Mouse (Mus musculus) neural tube, embryonic 10.5 days (tissue): ENCODE measurements around the gene Adam15.
A peak's percentile ranks its signal among the peaks of the same experiment; 100 is the strongest.

Source experiments
- DNase-seq: peaks from one replicate; pipeline ENCODE4 v3.0.0-alpha.2; 2017; ENCODE audit warnings: low spot score; ENCODE audit errors: extremely low spot score

The Adam15 gene

GRCm38 (mm10) chr3:89355512-89355902 is 5.7 kb upstream of the Adam15 start:
- DNase-seq: no peak

GRCm38 (mm10) chr3:89354816-89355511 is 5.2 kb upstream of the Adam15 start:
- DNase-seq: peak; percentile 87

DNA sequence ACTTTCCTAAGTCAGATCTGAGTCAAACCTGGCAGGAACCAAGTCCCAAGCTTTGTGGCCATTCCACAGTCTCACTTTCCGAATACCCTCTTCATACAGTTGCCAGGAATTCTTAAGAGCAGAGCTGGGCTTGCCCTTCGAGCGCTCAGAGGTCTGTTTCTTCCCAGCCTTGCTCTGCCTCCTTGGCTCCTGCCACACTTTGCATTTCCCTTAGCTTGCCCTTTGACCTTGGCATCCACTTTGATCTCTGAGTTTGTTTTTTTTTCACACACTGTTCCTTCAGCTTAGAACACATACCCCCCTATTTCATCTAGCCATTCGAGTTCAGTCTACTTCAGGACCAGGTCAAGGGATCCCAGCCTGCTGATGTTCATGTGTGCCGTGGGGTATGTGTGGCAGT is 1.5 kb upstream of the Adam15 start:
- no peak for DNase-seq

DNA sequence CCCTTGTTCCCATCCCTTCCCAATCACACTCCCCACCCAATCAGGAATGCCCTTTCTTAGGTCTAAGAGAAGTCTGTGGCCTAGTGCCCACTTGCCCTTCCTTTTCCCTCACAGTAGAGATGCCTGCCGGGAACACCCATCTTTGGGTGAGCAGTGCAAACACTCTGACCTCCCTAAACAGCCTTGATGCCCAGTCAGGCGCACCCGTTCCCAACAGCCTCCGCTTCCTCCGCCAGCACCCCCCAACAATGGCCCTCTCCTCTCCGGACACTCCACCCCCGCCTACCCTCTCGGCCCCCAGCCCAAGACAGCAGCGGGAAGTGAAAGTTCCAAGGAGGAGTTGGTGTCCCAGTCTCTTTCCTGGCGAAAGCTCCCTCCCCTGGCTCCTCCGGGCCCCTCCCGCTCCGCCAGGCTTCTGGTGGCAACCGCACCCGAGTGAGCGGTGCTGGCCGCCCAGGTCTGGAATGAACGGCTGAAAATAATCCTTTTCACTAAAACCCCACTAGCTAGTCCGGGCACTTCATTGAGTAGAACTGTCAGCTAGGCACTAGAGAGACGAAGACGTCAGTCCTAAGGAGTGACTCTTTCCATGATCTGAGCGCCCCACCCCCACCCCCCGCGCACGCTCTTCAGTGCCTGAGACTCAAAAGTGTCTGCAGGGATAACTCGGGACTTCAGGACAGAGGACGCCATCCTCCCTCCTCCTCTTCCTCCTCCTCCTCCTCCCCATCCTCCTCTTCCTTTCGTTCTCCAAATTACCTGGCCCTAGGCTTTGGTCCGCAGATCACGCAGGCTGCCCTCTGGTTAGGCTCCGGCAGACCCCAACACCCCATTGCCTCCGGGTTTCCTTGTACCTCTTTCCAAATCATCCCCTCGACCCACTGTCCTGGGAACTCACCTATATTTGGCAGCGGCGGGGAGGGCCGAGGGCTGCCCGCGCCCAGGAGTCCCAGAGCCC is 606 bp downstream of the Adam15 start:
- peak; percentile 42 for DNase-seq

GRCm38 (mm10) chr3:89347916-89348315 is 1.9 kb downstream of the Adam15 start:
- no peak for DNase-seq

DNA sequence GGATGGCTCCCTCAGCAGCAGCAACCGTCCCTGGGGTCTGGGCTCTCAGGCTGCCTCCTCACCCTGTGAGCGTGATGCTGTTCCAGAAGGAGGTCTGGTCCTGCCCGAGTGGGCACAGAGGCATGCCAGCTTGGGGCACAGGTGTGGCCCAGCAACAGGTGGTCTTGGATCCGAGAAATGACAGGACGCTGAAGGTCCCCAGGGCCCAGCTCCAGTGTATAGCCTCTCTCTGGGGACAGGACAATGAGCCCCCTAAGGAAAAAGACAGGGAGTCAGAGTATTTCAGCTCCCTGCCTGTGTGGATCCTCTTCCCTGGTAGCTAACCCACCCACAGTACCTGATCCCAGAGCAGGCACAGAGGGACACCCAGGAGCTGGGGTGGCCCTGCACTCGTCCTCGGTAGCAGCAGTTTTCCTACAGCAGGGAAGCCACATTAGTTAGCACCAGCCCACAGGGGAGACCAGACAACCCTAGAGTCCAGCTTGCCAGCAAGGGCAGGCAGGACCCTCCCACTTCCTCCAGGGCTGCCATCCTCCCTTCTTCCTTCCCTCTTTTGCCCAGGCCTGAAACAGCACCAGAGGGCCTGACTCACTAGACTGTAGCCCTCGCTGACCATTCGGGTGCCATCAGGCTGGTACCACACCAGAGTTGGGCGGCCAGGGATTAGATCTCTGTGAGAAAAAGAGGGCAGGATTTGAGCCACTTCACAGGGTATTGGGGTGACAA is 2.8 kb downstream of the Adam15 start:
- no peak for DNase-seq

- DNase-seq: no peak
Measured at GRCm38 (mm10) chr3:89343279-89343678, 6.5 kb downstream of the Adam15 start.

DNA sequence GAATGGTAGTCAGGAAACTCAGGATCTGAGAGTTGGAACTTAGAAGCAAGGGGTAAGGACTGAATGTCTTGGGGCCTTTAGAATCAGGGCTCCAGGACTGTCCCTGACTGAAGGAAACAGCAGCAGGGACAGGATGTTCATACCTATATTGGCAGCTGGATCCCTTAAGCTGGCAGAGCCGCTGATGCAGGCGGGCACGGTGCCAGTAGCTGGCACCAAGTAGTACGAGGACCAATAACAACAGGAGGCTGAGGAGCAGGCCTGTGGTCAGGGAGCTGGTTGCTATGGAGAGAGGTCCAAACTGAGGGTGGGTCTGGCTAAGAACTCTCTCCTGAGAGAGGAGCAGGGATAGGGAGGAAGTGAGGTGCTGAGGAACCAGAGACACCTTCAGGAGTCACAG is 8.0 kb downstream of the Adam15 start:
- no peak for DNase-seq

- DNase-seq: peak; percentile 90
Measured at GRCm38 (mm10) chr3:89340465-89340864, 9.3 kb downstream of the Adam15 start.

DNA sequence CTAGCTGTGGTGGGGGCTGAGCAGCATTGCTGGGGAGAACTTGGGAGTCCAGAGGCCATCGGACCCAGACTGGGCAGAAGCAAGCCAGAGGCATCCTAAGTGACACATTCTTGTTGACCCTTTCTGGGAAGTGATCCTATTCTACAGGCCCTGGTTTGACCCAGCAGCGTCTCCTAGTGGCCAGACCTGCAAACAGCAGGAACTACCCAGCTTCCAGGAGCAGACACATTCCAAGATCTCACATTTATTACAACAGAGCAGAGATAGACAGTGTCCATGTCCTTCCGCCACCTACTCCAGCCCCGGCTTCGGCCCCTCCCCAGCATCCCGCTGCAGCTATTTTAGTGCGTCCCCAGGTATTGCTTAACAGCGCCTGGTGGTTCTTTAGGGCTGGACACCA is 10.4 kb downstream of the Adam15 start:
- peak; percentile 87 for DNase-seq

- peak; percentile 84 for DNase-seq
Measured at GRCm38 (mm10) chr3:89337721-89338578, 11.8 kb downstream of the Adam15 start, which contains the start of gene Efna4. Efna4 (minus strand) TSS chr3:89338028.

GRCm38 (mm10) chr3:89337062-89337720 is 12.6 kb downstream of the Adam15 start:
- no peak for DNase-seq

GRCm38 (mm10) chr3:89336529-89336928 is 13.3 kb downstream of the Adam15 start:
- DNase-seq: no peak

DNA sequence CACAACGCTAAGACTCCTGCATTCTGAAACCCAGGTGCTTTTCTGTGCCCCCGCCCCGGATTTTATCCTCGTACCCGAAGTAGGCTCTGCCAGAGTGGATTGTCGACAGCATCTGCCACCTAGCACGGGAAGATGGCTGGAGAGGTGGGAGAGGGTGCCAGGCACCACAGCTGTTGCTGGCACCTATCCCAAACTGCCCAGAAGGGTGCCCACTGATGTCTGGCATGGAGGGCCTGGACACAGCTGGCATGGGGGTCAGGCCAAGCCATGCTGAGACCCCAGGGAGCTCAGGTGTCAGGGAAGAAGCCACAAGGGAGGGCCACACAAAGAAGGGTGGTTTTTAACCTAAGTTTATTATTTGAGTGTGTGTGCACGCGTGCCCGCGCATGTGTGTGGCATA is 16.7 kb downstream of the Adam15 start:
- no peak for DNase-seq

DNA sequence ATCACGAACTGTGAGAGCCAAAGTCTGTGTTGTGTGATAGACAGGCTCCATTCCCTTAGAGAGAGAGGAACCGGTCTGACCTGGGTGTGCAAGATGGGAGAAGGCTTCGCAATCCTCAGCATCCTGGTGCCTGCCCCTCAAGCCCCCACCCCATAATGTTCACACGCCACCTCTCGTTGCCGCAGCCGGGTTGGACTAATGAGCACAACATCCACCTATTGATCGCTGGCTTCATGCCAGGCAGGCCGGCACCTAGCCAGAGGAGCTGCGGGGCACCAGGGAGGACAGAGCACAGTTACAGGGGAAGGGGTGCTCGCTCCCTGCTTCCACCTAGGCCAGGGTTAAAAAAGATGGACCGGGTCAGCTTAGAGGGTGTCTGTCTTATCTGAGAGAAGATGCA is 17.3 kb downstream of the Adam15 start:
- DNase-seq: no peak

GRCm38 (mm10) chr3:89332013-89332412 is 17.8 kb downstream of the Adam15 start:
- DNase-seq: no peak

DNA sequence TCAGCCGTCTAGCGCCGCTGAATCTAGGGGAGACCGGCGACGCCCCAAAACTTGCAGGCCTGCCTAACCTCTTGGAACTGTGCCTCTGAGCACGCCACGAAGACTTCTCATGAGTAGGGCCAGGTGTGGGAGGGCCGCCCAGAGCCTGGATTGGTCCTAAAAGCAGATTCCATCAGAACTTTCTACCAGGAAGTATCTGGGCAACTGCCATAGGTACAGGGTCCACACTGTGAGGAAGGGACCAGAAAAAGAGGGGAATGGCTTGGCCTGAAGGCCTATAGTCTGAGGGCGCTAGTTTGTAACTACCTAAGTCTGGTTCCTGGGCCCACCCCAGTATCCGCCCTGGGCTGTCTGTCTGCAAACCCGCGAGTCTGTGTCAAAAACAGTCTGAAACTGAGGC is 18.2 kb downstream of the Adam15 start:
- no peak for DNase-seq

DNA sequence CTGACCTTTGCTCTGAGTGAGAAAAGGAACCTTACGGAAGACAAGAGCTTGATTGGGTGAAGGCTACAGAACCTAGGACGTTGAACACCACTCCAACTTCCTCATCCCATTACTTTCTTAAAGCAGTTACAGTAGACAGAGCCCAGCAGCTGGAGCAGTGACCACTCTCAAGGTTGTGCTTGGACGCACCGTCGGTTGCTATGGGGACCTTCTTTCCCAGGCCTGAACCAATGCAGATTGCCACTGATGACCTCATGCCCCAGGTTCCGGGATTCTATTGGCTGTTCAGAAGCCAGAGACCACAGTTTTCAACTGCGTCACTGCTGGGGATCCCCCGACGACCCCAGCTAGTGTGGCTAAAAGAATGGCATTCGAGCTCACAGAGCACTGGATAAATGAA is 18.8 kb downstream of the Adam15 start:
- peak; percentile 43 for DNase-seq

- DNase-seq: no peak
Measured at GRCm38 (mm10) chr3:89330346-89330745, 19.4 kb downstream of the Adam15 start.

DNA sequence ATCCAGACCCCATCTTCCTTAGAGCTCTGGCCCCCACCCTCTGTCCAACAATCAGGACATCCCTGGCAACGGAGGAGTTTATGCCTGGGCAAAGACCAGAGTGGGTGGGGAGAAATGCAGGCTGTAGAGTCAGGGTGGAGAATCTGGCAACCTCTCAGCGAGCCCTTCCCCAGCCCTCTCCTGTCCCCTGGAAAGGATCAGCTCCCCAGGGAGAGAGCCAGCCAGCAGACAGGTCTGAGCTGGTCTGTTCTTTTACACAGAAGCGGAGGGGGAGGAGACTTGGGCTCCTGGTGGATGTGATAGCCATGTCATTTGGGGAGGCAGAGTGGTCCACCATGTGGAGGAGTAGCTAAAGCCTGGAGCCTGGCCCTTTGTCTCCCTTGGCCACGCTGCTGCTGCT is 21.2 kb downstream of the Adam15 start:
- DNase-seq: no peak
